Mouse (Mus musculus): ENCODE results near the gene Dock6. TPM values are rescaled to one million over a fixed set of nuclear protein-coding genes. Genes with fewer than 3 reads are reported as not detected.

Dock6 gene
- polyA plus RNA-seq, 1 experiment from 2014 or later, result 24.7 TPM

DNA sequence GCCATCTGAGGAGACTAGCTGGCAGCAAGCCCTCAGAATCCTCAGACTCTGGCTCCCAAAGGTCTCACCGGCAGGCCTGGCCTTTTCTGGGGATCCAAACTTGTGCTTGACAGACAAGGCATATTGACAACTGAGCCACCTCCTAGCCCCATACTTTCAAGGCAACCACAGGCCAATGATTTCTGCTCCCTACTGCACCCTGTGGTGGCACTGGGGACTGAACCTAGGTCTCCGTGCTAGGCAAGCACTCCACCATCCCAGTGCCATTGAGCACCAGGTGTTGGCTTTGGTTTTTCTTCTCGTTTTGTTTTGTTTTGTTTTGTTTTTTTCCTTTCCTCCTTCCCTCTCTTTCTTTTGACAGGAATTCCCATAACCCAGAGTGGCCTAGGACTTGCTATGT lies 43.9 kb downstream of the Dock6 start:
- Histone ChIP-seq H3K9me3 (ENCODE audit: control insufficient read depth, low read length) (no peaks in the 10 kb centered on the region), H3K4me2 (ENCODE audit: low read depth) (no peak overlapping the region), H3K36me3 (ENCODE audit: control insufficient read depth, insufficient read depth, low read length) (no peaks in the 10 kb centered on the region; the same call in 1 of the 2 replicates), H3K9ac (ENCODE audit: low read length) (no peak overlapping the region), H3K27me3 (ENCODE audit: control insufficient read depth, insufficient read depth, low read length) (no peaks in the 10 kb centered on the region), H3K27ac (ENCODE audit: low read depth, low read length) (no peak overlapping the region), H3K4me1 (ENCODE audit: control insufficient read depth, insufficient read depth, low read length) (no peaks in the 10 kb centered on the region; the same call in 1 of the 2 replicates), H3K4me3 (ENCODE audit: low read depth, low read length) (no peak overlapping the region)
- no peak for ATAC-seq (ENCODE audit: insufficient read depth, low FRiP score, low TSS enrichment)
- DNase-seq (ENCODE audit: low spot score), result no peak
- 75% methylated on average over 3 of the region's 3 CpGs for WGBS

DNA sequence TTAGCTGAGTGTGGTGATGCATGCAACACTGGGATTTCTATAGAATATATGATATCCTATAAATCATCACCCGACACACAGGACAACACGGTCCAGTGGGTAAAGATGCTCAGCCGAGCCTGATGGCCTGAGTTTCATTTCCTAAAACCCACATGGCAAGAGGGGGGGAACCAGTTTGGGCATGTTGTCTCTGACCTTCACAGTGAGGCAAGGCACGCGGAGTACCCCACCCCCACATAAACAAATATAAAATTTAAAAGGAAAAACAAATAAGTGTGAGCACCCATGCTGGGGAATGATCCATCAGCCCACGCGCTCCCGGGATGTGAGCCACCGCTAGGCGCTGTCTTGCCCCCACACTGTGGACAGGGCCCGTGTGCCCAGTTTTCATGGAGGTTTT lies 45.5 kb downstream of the Dock6 start:
- ATAC-seq (ENCODE audit: insufficient read depth, low FRiP score, low TSS enrichment) (no peak), DNase-seq (ENCODE audit: low spot score) (no peak)
- H3K4me1 ChIP-seq (ENCODE audit: control insufficient read depth, insufficient read depth, low read length), result no peaks in the 10 kb centered on the region; the same call in 1 of the 2 replicates
- no peak overlapping the region for H3K4me3 ChIP-seq (ENCODE audit: low read depth, low read length)
- no peaks in the 10 kb centered on the region for H3K27me3 ChIP-seq (ENCODE audit: control insufficient read depth, insufficient read depth, low read length)
- 85% methylated on average over 11 of the region's 11 CpGs for WGBS
- no peaks in the 10 kb centered on the region for H3K9me3 ChIP-seq (ENCODE audit: control insufficient read depth, low read length)
- no peak overlapping the region for H3K9ac ChIP-seq (ENCODE audit: low read length)
- no peaks in the 10 kb centered on the region; the same call in 1 of the 2 replicates for H3K36me3 ChIP-seq (ENCODE audit: control insufficient read depth, insufficient read depth, low read length)
- no peak overlapping the region for H3K27ac ChIP-seq (ENCODE audit: low read depth, low read length)
- H3K4me2 ChIP-seq (ENCODE audit: low read depth), result no peak overlapping the region

DNA sequence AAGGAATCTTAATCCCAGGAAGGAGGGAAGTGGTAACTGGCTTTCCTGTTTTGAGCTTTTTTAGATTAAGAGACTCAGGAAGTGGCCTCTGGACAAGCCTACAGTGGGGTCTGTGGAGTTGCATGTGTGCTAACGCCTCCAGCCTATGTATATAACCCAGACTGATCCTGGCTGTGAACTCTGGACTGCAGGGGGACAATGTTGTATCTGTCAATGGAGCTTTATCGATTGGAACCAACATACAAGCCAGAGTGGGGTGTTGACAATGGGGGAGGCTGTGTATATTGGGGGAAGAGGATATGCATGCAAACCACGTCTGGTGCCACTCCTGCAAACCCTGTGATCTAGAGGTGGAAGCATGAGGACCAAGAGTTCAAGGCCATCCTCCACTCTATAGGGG lies 46.1 kb downstream of the Dock6 start:
- H3K4me3 ChIP-seq (ENCODE audit: low read depth, low read length), result no peak overlapping the region
- WGBS, result 82% methylated on average over 3 of the region's 3 CpGs
- no peaks in the 10 kb centered on the region for H3K9me3 ChIP-seq (ENCODE audit: control insufficient read depth, low read length)
- no peak overlapping the region for H3K27ac ChIP-seq (ENCODE audit: low read depth, low read length)
- H3K36me3 ChIP-seq (ENCODE audit: control insufficient read depth, insufficient read depth, low read length), result no peaks in the 10 kb centered on the region; the same call in 1 of the 2 replicates
- no peak overlapping the region for H3K9ac ChIP-seq (ENCODE audit: low read length)
- no peaks in the 10 kb centered on the region; the same call in 1 of the 2 replicates for H3K4me1 ChIP-seq (ENCODE audit: control insufficient read depth, insufficient read depth, low read length)
- DNase-seq (ENCODE audit: low spot score), result no peak
- no peaks in the 10 kb centered on the region for H3K27me3 ChIP-seq (ENCODE audit: control insufficient read depth, insufficient read depth, low read length)
- no peak overlapping the region for H3K4me2 ChIP-seq (ENCODE audit: low read depth)
- no peak for ATAC-seq (ENCODE audit: insufficient read depth, low FRiP score, low TSS enrichment)

DNA sequence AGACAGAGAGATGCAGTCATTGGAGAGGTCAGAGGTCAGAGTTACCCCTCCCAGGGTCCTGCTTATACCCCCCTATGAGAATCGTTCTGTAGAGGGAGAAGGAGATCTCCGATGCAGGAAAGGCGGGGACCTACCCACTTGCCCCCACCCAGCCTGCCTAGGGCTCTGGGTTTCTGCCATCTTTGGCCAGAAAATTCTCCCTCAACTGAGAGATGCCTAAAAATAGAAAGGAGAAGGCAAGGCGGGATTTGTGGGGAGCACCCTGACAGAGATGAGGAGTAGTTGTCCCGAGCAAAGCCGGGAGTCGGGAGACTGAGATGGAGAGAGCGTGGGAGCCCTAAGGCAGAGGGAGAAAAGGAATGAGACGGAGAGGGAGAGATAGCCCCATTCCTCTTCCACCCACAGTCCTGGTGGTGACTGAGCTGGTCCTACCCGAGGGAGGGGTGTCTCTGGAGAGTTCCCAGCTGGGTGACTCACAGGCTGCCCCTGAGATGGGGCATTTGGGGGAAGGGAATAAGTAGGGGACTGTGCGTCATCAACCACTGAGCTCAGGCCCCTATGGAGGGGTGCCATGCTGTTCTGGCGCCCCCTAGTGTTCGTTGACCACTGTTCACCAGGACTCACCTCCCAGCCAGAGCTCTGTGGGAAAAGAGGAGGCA lies 48.3 kb downstream of the Dock6 start:
- Histone ChIP-seq H3K9me3 (ENCODE audit: control insufficient read depth, low read length) (no peaks in the 10 kb centered on the region), H3K36me3 (ENCODE audit: control insufficient read depth, insufficient read depth, low read length) (no peaks in the 10 kb centered on the region; the same call in 1 of the 2 replicates), H3K27me3 (ENCODE audit: control insufficient read depth, insufficient read depth, low read length) (no peaks in the 10 kb centered on the region), H3K27ac (ENCODE audit: low read depth, low read length) (no peak overlapping the region), H3K4me3 (ENCODE audit: low read depth, low read length) (no peak overlapping the region), H3K4me1 (ENCODE audit: control insufficient read depth, insufficient read depth, low read length) (no peaks in the 10 kb centered on the region; the same call in 1 of the 2 replicates), H3K4me2 (ENCODE audit: low read depth) (no peak overlapping the region), H3K9ac (ENCODE audit: low read length) (no peak overlapping the region)
- DNase-seq (ENCODE audit: low spot score) (peak; percentile 83), ATAC-seq (ENCODE audit: insufficient read depth, low FRiP score, low TSS enrichment) (peak; percentile 81)
- 48% methylated on average over 13 of the region's 13 CpGs for WGBS

DNA sequence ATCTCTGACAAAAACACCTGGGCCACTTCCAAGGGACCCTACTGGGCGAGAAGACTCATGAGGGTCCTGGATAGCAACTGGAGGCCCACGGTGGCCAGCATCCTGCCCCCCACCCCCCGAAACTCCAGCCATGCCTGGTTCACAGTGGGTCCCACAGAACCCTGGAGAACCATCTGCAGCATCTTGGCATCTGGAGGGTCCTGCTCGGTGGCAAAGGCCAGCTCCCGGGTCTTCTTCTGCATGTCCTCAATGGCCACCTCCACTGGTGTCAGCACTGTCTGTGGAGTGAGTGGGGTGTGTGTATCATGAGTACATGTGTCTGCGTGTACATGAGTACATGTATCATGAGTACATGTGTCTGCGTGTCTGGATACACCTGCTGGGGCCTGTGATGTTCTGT lies 50.8 kb downstream of the Dock6 start:
- ATAC-seq (ENCODE audit: insufficient read depth, low FRiP score, low TSS enrichment) (no peak), DNase-seq (ENCODE audit: low spot score) (no peak)
- Histone ChIP-seq H3K27ac (ENCODE audit: low read depth, low read length) (no peak overlapping the region), H3K9me3 (ENCODE audit: control insufficient read depth, low read length) (no peaks in the 10 kb centered on the region), H3K27me3 (ENCODE audit: control insufficient read depth, insufficient read depth, low read length) (no peaks in the 10 kb centered on the region), H3K4me1 (ENCODE audit: control insufficient read depth, insufficient read depth, low read length) (peaks cover 3% of the 10 kb centered on the region; the same call in 1 of the 2 replicates), H3K4me3 (ENCODE audit: low read depth, low read length) (no peak overlapping the region), H3K36me3 (ENCODE audit: control insufficient read depth, insufficient read depth, low read length) (no peaks in the 10 kb centered on the region; the same call in 1 of the 2 replicates), H3K4me2 (ENCODE audit: low read depth) (no peak overlapping the region), H3K9ac (ENCODE audit: low read length) (no peak overlapping the region)
- WGBS, result 91% methylated on average over 7 of the region's 7 CpGs

DNA sequence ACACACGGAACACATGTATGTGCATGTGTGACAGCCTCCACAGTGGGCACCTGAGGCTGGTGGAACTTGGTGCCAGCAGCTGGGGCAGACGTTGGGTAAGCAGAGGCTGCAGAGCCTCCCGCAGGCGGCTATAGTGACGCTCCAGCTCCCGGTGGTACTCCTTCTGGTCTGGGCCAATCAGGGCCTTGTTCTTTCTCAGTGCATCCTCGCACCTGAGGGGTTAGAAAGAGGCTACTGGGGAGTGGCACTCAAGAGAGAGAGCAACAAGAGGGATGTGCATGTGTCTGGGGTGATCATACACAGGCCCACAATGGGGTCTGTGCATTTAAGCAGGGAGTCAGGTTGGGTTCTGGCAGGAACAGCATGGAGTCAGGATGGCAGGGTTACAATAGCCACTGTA lies 51.3 kb downstream of the Dock6 start:
- Histone ChIP-seq H3K27me3 (ENCODE audit: control insufficient read depth, insufficient read depth, low read length) (no peaks in the 10 kb centered on the region), H3K9ac (ENCODE audit: low read length) (no peak overlapping the region), H3K9me3 (ENCODE audit: control insufficient read depth, low read length) (no peaks in the 10 kb centered on the region), H3K4me3 (ENCODE audit: low read depth, low read length) (no peak overlapping the region), H3K36me3 (ENCODE audit: control insufficient read depth, insufficient read depth, low read length) (no peaks in the 10 kb centered on the region; the same call in 1 of the 2 replicates), H3K27ac (ENCODE audit: low read depth, low read length) (no peak overlapping the region), H3K4me1 (ENCODE audit: control insufficient read depth, insufficient read depth, low read length) (peaks cover 5% of the 10 kb centered on the region; the same call in 1 of the 2 replicates), H3K4me2 (ENCODE audit: low read depth) (no peak overlapping the region)
- WGBS, result 74% methylated on average over 7 of the region's 7 CpGs
- DNase-seq (ENCODE audit: low spot score) (no peak), ATAC-seq (ENCODE audit: insufficient read depth, low FRiP score, low TSS enrichment) (no peak)

DNA sequence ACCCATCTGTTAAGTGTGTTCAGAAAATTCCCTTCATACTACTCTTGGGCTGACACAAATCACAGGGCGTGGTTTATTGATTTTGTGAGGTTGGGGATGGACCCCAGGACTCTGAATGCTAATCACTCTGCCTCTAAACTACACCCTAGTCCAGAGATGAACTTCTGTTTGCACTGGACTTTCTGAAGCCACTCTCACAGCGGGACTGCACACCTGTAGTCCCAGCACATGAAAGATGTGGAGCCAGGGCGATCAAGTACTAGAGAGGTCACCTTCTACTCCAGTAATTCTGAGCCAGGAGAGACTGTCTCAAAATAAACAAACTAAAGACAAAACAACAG lies 53.5 kb downstream of the Dock6 start:
- peaks cover 6% of the 10 kb centered on the region; the same call in 1 of the 2 replicates for H3K4me1 ChIP-seq (ENCODE audit: control insufficient read depth, insufficient read depth, low read length)
- H3K4me3 ChIP-seq (ENCODE audit: low read depth, low read length), result peak overlapping the region; percentile 68
- no peaks in the 10 kb centered on the region for H3K9me3 ChIP-seq (ENCODE audit: control insufficient read depth, low read length)
- H3K4me2 ChIP-seq (ENCODE audit: low read depth), result peak overlapping the region; percentile 90
- DNase-seq (ENCODE audit: low spot score) (no peak), ATAC-seq (ENCODE audit: insufficient read depth, low FRiP score, low TSS enrichment) (no peak)
- 61% methylated on average over 3 of the region's 3 CpGs for WGBS
- H3K36me3 ChIP-seq (ENCODE audit: control insufficient read depth, insufficient read depth, low read length), result peaks cover 7% of the 10 kb centered on the region
- no peak overlapping the region; the same call in 1 of the 2 replicates for H3K9ac ChIP-seq (ENCODE audit: low read length)
- no peaks in the 10 kb centered on the region for H3K27me3 ChIP-seq (ENCODE audit: control insufficient read depth, insufficient read depth, low read length)
- no peak overlapping the region for H3K27ac ChIP-seq (ENCODE audit: low read depth, low read length)

DNA sequence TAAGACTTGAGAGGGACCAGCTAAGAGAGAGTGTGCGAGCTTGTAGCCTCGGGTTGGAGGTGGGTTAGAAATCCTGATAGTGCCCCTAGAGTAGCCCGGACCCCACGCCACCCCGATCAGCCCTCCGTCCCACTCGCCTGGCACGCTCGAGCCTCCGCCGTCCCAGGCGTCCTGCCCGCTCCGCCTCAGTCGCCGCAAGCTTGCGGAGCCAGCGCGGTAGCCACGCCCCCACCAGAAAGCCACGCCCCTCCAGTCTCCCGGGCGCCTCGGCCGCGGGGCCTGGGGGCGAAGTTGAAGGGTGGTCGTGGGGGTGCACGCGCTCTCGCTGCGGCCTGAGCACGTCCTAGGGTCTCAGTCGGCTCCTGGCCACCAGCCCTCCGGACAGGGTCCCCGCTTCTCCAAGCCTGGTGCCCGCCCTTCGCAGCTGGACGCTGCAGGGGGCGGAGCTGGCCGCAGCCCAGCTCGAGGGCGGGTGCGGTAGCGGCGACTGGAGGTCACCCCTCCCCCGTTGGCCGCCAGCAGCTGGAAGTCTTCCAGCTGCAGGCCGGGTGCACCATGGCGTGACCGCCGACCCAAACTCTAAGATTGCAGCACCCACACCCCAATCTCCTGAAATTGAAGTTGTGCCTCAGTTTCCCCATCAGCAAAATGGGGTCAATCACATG lies 54.0 kb downstream of the Dock6 start, which contains the start of gene Kank2:
Kank2 (minus strand) TSS at position 400 of the 665 bp plus-strand sequence.
- Histone ChIP-seq H3K4me3 (ENCODE audit: low read depth, low read length) (peak within 1 kb of the TSS; percentile 68), H3K9me3 (ENCODE audit: control insufficient read depth, low read length) (no peaks in the 10 kb centered on the region), H3K27me3 (ENCODE audit: control insufficient read depth, insufficient read depth, low read length) (no peaks in the 10 kb centered on the region), H3K4me1 (ENCODE audit: control insufficient read depth, insufficient read depth, low read length) (peaks cover 6% of the 10 kb centered on the region; the same call in 1 of the 2 replicates), H3K4me2 (ENCODE audit: low read depth) (peak within 1 kb of the TSS; percentile 90), H3K27ac (ENCODE audit: low read depth, low read length) (peak within 1 kb of the TSS; percentile 39; the same call in 1 of the 2 replicates), H3K9ac (ENCODE audit: low read length) (peak within 1 kb of the TSS; percentile 66), H3K36me3 (ENCODE audit: control insufficient read depth, insufficient read depth, low read length) (peaks cover 7% of the 10 kb centered on the region)
- peak; percentile 89 for DNase-seq (ENCODE audit: low spot score)
- under 1% methylated on average over 52 of the region's 52 CpGs for WGBS
- ATAC-seq (ENCODE audit: insufficient read depth, low FRiP score, low TSS enrichment), result peak; percentile 82
